In genomic region chr10:22614554-22614953, GRCm38 (mm10) we compare ENCODE assay signal across 23 mouse cellular contexts. TPM values are rescaled to one million over a fixed set of nuclear protein-coding genes. Genes with fewer than 3 reads are reported as not detected.
A peak's percentile ranks its signal among the peaks of the same experiment; 100 is the strongest.
DNase-seq lines count a peak whose midpoint lies in the region; ATAC-seq and TF ChIP-seq lines count a peak whose summit lies in the region.
"Had no signal": no experiment of that assay in that cellular context is flagged by ENCODE, and none has a peak within 500 bp of the region (broad histone marks: within the 10 kb centered on the region; RNA-seq: fewer than 3 reads in every experiment).

No protein-coding gene starts in this region.

- DNase-seq in forebrain, postnatal 0 days: no peak
- peak; percentile 73 for DNase-seq in heart, adult 11 months
- DNase-seq in heart, adult 2 months: no peak
- DNase-seq in kidney, adult 8-10 months: no peak
- DNase-seq in midbrain, embryonic 11.5 days (ENCODE audit: low spot score, missing footprints): peak; percentile 61
- no peak for DNase-seq in midbrain, embryonic 10.5 days (ENCODE audit: low spot score)
- DNase-seq: adrenal gland, adult 2 months; adrenal gland, adult 8-10 months; adrenal gland, postnatal 10 days; adrenal gland, postnatal 14 days; adrenal gland, postnatal 25 days; adrenal gland, postnatal 36 days; B cell, adult 2 months; cerebellum, adult 11 months; cerebellum, adult 11-12 months had no signal

- no peaks in the 10 kb centered on the region for H3K36me3 ChIP-seq in forebrain, embryonic 15.5 days
- H3K36me3 ChIP-seq in forebrain, postnatal 0 days (ENCODE audit: insufficient read depth): no peaks in the 10 kb centered on the region
- no peaks in the 10 kb centered on the region for H3K36me3 ChIP-seq in heart, adult 2 months (ENCODE audit: control insufficient read depth, insufficient read depth, low read length)
- no peaks in the 10 kb centered on the region for H3K36me3 ChIP-seq in kidney, embryonic 15.5 days
- H3K36me3 ChIP-seq in midbrain, embryonic 11.5 days (ENCODE audit: control insufficient read depth, insufficient read depth, low read length): no peaks in the 10 kb centered on the region; the same call in 1 of the 2 replicates
- H3K36me3 ChIP-seq in midbrain, embryonic 10.5 days: no peaks in the 10 kb centered on the region
- H3K36me3 ChIP-seq: G1E had no signal

- no peak for TF ChIP-seq EP300 in heart, adult 2 months (IDR thresholded peaks at IDR 0.05; ENCODE audit: insufficient read depth, low read depth, low read length)

- intact Hi-C loops in heart, adult 2 months (cut with DNase I): no loop called here

- H3K9ac ChIP-seq in forebrain, embryonic 15.5 days (replicated peaks): no peak overlapping the region
- H3K9ac ChIP-seq in forebrain, postnatal 0 days: no peak overlapping the region
- H3K9ac ChIP-seq in heart, adult 2 months (ENCODE audit: low read depth, low read length): no peak overlapping the region
- H3K9ac ChIP-seq in kidney, embryonic 15.5 days: no peak overlapping the region
- H3K9ac ChIP-seq in midbrain, embryonic 11.5 days (ENCODE audit: low read length): no peak overlapping the region

- H3K9me3 ChIP-seq in forebrain, embryonic 15.5 days: no peaks in the 10 kb centered on the region
- no peaks in the 10 kb centered on the region for H3K9me3 ChIP-seq in forebrain, postnatal 0 days (ENCODE audit: low read length)
- H3K9me3 ChIP-seq in kidney, embryonic 15.5 days (replicated peaks): peaks cover 3% of the 10 kb centered on the region; the same call in 1 of the 2 replicates
- no peaks in the 10 kb centered on the region for H3K9me3 ChIP-seq in midbrain, embryonic 11.5 days (ENCODE audit: control insufficient read depth, low read length)
- H3K9me3 ChIP-seq in midbrain, embryonic 10.5 days (replicated peaks): peaks cover 4% of the 10 kb centered on the region; the same call in 1 of the 2 replicates
- H3K9me3 ChIP-seq: G1E had no signal

- no peaks in the 10 kb centered on the region for H3K4me1 ChIP-seq in forebrain, embryonic 15.5 days
- no peaks in the 10 kb centered on the region for H3K4me1 ChIP-seq in forebrain, postnatal 0 days (ENCODE audit: insufficient read depth)
- H3K4me1 ChIP-seq in heart, adult 2 months (ENCODE audit: control insufficient read depth, insufficient read depth, low read length): no peaks in the 10 kb centered on the region
- H3K4me1 ChIP-seq in kidney, embryonic 15.5 days: 0 out of 2 replicates have a peak, but pooled peaks cover 2% of the 10 kb centered on the region
- H3K4me1 ChIP-seq in midbrain, embryonic 11.5 days (ENCODE audit: control insufficient read depth, insufficient read depth, low read length): peaks cover 5% of the 10 kb centered on the region; the same call in 1 of the 2 replicates
- peaks cover 7% of the 10 kb centered on the region for H3K4me1 ChIP-seq in midbrain, embryonic 10.5 days

- no peak overlapping the region for H3K4me2 ChIP-seq in forebrain, embryonic 15.5 days (replicated peaks)
- no peak overlapping the region for H3K4me2 ChIP-seq in forebrain, postnatal 0 days (ENCODE audit: low read depth)
- H3K4me2 ChIP-seq in kidney, embryonic 15.5 days: no peak overlapping the region
- no peak overlapping the region for H3K4me2 ChIP-seq in midbrain, embryonic 11.5 days

- 0 out of 2 replicates have a peak, but pooled peaks have one; percentile 29 for ATAC-seq in forebrain, embryonic 15.5 days (replicated peaks)
- ATAC-seq in forebrain, postnatal 0 days: no peak
- ATAC-seq in kidney, embryonic 15.5 days (replicated peaks; ENCODE audit: low FRiP score): no peak
- no peak for ATAC-seq in midbrain, embryonic 11.5 days (ENCODE audit: low FRiP score)
- ATAC-seq: activated CD4-positive, CD25-positive, alpha-beta regulatory T cell, adult 4 months; CD4-positive, CD25-positive, alpha-beta regulatory T cell, adult 4 months; Patski had no signal

- no peak overlapping the region for H3K27ac ChIP-seq in forebrain, embryonic 15.5 days (replicated peaks)
- no peak overlapping the region for H3K27ac ChIP-seq in forebrain, postnatal 0 days (ENCODE audit: low read depth, low read length)
- no peak overlapping the region for H3K27ac ChIP-seq in heart, adult 2 months
- 0 out of 2 replicates have a peak overlapping the region, but pooled peaks have one; percentile 63 for H3K27ac ChIP-seq in kidney, embryonic 15.5 days
- no peak overlapping the region for H3K27ac ChIP-seq in midbrain, embryonic 11.5 days (ENCODE audit: low read depth, low read length)
- no peak overlapping the region for H3K27ac ChIP-seq in midbrain, embryonic 10.5 days (replicated peaks)

- no peaks in the 10 kb centered on the region for H3K79me2 ChIP-seq in heart, adult 2 months (replicated peaks; ENCODE audit: control insufficient read depth, insufficient read depth, low read length)

- no peak for TF ChIP-seq POLR2A in heart, adult 2 months (IDR thresholded peaks at IDR 0.05; ENCODE audit: insufficient read depth, low read depth, low read length)

- no peak for TF ChIP-seq CTCF in forebrain, postnatal 0 days (IDR thresholded peaks at IDR 0.05; ENCODE audit: low read depth)
- TF ChIP-seq CTCF in heart, adult 2 months (IDR thresholded peaks at IDR 0.05): no peak

- H3K4me3 ChIP-seq in forebrain, embryonic 15.5 days: no peak overlapping the region
- no peak overlapping the region for H3K4me3 ChIP-seq in forebrain, postnatal 0 days (ENCODE audit: low read depth, low read length)
- H3K4me3 ChIP-seq in heart, adult 2 months: no peak overlapping the region
- no peak overlapping the region for H3K4me3 ChIP-seq in kidney, embryonic 15.5 days (replicated peaks)
- H3K4me3 ChIP-seq in midbrain, embryonic 11.5 days (ENCODE audit: low read depth, low read length): no peak overlapping the region
- H3K4me3 ChIP-seq in midbrain, embryonic 10.5 days: no peak overlapping the region

- 92% methylated on average over 8 of the region's 8 CpGs for WGBS in forebrain, embryonic 15.5 days
- WGBS in forebrain, postnatal 0 days: 93% methylated on average over 8 of the region's 8 CpGs
- 87% methylated on average over 8 of the region's 8 CpGs for WGBS in heart, adult 2 months
- WGBS in kidney, embryonic 15.5 days: 93% methylated on average over 8 of the region's 8 CpGs
- WGBS in midbrain, embryonic 11.5 days: 88% methylated on average over 8 of the region's 8 CpGs
- WGBS in midbrain, embryonic 10.5 days: 89% methylated on average over 8 of the region's 8 CpGs

- no peaks in the 10 kb centered on the region for H3K27me3 ChIP-seq in forebrain, embryonic 15.5 days
- H3K27me3 ChIP-seq in forebrain, postnatal 0 days (ENCODE audit: insufficient read depth, low read length): no peaks in the 10 kb centered on the region
- no peaks in the 10 kb centered on the region for H3K27me3 ChIP-seq in heart, adult 2 months (ENCODE audit: control insufficient read depth, insufficient read depth, low read length)
- H3K27me3 ChIP-seq in kidney, embryonic 15.5 days: no peaks in the 10 kb centered on the region
- no peaks in the 10 kb centered on the region for H3K27me3 ChIP-seq in midbrain, embryonic 11.5 days (ENCODE audit: control insufficient read depth, insufficient read depth, low read length)
- H3K27me3 ChIP-seq in midbrain, embryonic 10.5 days (ENCODE audit: low read depth, poor library complexity, severe bottlenecking): no peaks in the 10 kb centered on the region
- H3K27me3 ChIP-seq: CH12.LX, Patski had no signal

RNA-seq across cellular contexts. Expression of gene Slc2a12, which starts 30.3 kb away (rescaled TPM):
- polyA plus RNA-seq in forebrain, embryonic 15.5 days (2015; fragmentation: Nextera tagmentation; extraction: Ambion mirVana): 2.8 and 4.0 TPM in 2 replicates
- total RNA-seq in forebrain, postnatal 0 days (2014; rRNA removed): 5.5 and 7.3 TPM in 2 replicates
- 4.6 and 6.6 TPM in 2 replicates for polyA plus RNA-seq in forebrain, postnatal 0 days (2015; fragmentation: Nextera tagmentation; extraction: Ambion mirVana)
- total RNA-seq in heart, adult 2 months (2021): 10 to 100 TPM; 12.7 to 15.7 TPM
- 5.0 and 7.7 TPM in 2 replicates for polyA plus RNA-seq in heart, adult 2 months (2012; rRNA removed)
- 1.9 and 2.9 TPM in 2 replicates for polyA plus RNA-seq in kidney, embryonic 15.5 days (2015; fragmentation: Nextera tagmentation; extraction: Ambion mirVana)
- 3.2 and 4.2 TPM in 2 replicates for polyA plus RNA-seq in midbrain, embryonic 11.5 days (2014; fragmentation: Nextera tagmentation; extraction: Ambion mirVana)
- polyA plus RNA-seq in midbrain, embryonic 10.5 days (2016; fragmentation: Nextera tagmentation; extraction: Ambion mirVana): 1.5 and 1.7 TPM in 2 replicates
- polyA plus RNA-seq: activated CD4-positive, CD25-positive, alpha-beta regulatory T cell, adult 4 months; C2C12; CD4-positive, CD25-positive, alpha-beta regulatory T cell, adult 4 months; G1E; Patski had no signal

Comparison
In these comparisons a context has a peak if more than half of its experiments do, and no peak if none do; other contexts are left out.
1. DNase-seq: peak in heart, adult 11 months (single experiment) and midbrain, embryonic 11.5 days (single experiment); none in forebrain, postnatal 0 days (single experiment), heart, adult 2 months (0 of 2), kidney, adult 8-10 months (0 of 2) and midbrain, embryonic 10.5 days (single experiment).